Mouse (Mus musculus): ENCODE results near the gene Csad. TPM values are rescaled to one million over a fixed set of nuclear protein-coding genes. Genes with fewer than 3 reads are reported as not detected.

The Csad gene
- polyA plus RNA-seq, 1 experiment: 241 TPM

- no peak for DNase-seq (ENCODE audit: low read depth)
Observed at GRCm38 (mm10) chr15:102202971-102203834, 1.3 kb downstream of the Csad start, which contains the start of gene Zfp740. Gene Zfp740 (plus strand): TSS chr15:102203249.

- DNase-seq (ENCODE audit: low read depth): no peak
Observed at GRCm38 (mm10) chr15:102198841-102199240, 5.7 kb downstream of the Csad start.

DNA sequence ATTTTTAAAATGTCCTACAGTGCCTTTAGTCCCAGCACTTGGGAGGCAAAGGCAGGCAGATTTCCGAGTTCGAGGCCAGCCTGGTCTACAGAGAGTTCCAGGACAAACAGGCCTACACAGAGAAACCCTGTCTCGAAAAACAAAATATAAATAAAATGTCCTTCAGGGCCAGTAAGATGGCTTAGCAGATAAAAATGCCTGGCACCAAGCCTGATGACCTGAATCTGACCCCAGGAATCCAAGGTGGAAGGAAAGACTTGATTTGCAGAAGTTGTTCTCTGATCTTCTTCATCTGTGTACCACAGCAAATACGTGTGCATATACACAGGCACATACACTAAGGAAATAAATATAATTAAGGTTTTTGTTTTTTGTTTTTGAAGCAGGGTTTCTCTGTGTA, 9.2 kb downstream of the Csad start:
- no peak for DNase-seq (ENCODE audit: low read depth)

DNA sequence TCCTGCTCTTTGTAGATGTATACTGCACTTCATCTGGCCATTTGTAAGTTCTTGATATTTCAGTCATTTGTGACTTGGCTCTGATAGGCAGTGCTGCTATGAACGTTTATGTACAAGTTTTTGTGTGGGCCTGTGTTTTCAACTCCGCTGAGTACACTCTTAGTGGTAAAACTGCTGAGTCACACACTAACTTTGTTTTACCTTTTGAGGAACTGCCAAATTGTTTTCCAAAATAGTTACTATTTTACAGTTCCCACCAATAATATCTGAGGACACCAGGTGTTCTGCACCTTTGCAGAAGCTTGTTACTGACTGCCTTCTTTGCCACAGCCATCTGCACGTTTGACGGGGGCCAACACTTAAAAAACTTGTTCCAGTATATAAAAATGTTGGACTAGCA, 10.1 kb downstream of the Csad start:
- DNase-seq (ENCODE audit: low read depth): no peak

- no peak for DNase-seq (ENCODE audit: low read depth)
Observed at GRCm38 (mm10) chr15:102193652-102194051, 10.9 kb downstream of the Csad start.

GRCm38 (mm10) chr15:102192820-102193386, 11.6 kb downstream of the Csad start:
- no peak for DNase-seq (ENCODE audit: low read depth)

DNA sequence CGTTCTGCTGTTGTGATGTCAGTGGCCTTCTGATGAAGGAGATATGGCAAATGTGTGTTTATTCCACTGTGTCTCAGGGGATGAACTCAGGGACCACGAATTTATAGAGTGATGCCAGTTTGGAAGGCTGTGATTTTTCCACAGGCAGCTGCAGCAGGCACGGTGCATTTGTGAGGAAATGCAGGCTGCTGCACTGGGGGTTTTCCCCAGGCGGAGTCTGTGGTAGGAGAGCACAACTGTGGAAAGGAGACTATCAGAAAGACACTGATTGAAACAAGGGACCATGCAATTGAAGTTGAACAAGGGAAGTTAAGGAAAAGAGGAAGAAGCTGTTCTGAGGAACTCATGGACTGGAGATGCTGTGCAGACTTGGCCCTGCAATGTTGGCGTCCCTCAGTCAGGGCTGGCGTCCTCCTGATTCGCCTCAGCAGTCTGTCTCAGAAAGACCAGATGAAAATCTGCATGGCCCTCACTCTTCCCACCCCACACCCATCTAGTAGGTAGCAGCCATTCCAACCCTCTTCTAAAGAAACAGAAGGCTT, 12.2 kb downstream of the Csad start:
- DNase-seq (ENCODE audit: low read depth): no peak

DNA sequence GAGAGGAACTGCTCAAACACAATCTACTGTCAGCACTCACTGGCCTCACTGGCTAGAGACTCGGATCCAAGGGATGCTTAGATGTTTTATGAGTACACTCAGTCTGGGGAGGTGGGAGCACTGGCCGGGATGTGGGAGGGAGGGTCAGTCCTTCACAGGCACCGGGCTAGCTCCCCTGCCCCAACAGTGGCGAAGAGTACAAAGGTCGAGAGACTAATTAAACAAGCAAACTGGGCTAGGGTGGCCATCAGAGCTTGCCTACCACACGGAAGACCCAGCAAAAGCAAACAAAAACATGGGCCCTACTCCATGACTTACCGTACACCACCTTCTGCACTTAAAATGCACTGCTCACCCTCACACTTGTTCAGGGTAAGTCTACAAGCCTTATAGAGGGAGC, 12.8 kb downstream of the Csad start:
- DNase-seq (ENCODE audit: low read depth): no peak

- DNase-seq (ENCODE audit: low read depth): no peak
Observed at GRCm38 (mm10) chr15:102188883-102189282, 15.6 kb downstream of the Csad start.

DNA sequence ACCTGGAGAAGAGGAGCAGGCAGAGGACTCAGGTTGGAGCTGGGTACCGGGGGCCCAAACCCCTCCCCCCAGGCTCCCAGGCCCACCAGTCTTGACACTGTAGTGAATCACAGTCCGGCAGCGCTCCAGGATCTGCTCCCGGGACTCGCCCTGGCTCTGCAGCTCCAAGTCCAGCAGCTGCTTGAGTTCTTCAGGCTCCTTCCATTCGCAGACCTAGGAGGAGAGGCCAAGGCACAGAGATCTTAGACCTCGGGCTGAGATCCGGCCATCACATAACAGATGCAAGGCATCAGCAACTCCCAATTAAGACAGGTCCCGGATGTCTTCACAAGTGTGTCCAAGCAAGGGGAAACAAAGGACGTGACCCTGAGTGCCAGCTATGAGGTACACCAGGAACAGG, 16.4 kb downstream of the Csad start:
- DNase-seq (ENCODE audit: low read depth): no peak

- no peak for DNase-seq (ENCODE audit: low read depth)
Observed at GRCm38 (mm10) chr15:102186239-102186638, 18.3 kb downstream of the Csad start.

- no peak for DNase-seq (ENCODE audit: low read depth)
Observed at GRCm38 (mm10) chr15:102183076-102183475, 21.4 kb downstream of the Csad start.

DNA sequence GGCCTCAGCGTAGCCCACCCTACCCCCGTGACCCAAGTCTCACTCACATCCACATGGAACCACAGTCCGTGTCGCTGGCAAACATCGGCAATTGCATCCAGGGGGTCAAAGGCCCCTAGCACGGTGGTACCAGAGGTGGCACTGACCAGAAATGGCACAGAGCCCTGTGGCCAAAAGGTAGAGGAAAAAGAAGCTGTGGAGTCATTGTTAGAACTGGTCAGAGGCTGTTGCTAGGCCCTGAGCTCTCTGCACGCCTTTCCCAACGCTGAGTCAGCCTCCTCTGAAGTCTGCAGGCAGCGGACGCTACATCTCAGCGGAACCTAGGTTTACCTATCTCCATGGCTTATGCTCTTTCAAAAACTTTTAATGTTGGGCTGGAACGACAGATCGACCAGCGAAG, 24.6 kb downstream of the Csad start:
- no peak for DNase-seq (ENCODE audit: low read depth)

- no peak for DNase-seq (ENCODE audit: low read depth)
Observed at GRCm38 (mm10) chr15:102179106-102179505, 25.4 kb downstream of the Csad start.

- DNase-seq (ENCODE audit: low read depth): no peak
Observed at GRCm38 (mm10) chr15:102178279-102178678, 26.2 kb downstream of the Csad start.

DNA sequence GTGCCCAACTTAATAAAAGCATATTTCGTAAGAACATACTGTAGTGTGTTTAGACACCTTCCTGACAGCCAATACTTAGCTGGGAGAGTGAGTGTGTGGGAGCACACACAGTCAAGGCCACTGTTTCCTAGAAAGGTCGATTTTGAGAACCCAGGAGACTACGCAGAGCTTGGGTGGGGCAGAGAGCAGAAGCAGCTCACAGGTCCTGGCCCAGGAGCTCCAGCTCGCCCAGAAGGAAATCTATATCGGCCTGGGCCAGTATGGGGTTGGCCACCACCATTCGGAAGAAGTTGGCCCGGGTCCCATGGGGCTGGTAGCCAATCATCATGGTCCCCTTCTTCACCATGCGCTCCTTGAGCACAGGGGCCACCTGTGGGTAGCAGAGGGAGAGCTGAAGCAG, 27.1 kb downstream of the Csad start:
- DNase-seq (ENCODE audit: low read depth): no peak

GRCm38 (mm10) chr15:102176571-102177316, 27.8 kb downstream of the Csad start:
- DNase-seq (ENCODE audit: low read depth): no peak

DNA sequence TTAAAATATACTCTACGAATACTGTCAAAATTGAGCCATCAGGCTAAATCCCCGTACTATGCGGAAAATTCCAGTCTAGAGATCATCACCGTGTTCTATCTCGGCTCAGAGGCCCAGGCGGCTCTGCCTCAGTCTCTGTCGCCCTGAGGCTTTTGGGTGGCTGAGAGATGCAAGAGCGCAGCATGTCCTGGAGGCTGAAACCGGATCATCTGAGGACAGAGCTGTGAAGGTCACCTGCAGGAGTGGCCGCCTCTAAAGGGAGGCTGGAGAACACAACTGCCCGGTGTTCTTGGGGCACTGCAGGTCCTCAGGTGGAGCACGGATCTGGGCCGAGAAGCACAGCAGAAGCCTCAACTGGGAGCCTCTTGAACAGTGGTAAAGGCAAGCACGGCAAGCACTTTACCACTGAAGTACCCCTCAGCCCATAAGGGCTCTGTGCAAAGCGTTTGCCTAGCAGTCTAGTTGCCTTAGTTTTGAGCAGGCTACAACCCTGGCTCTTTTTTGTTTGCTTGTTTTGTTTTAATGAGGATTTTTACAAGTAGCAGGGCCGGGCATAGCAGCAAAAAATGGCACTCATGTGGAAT, 28.7 kb downstream of the Csad start:
- DNase-seq (ENCODE audit: low read depth): no peak

DNA sequence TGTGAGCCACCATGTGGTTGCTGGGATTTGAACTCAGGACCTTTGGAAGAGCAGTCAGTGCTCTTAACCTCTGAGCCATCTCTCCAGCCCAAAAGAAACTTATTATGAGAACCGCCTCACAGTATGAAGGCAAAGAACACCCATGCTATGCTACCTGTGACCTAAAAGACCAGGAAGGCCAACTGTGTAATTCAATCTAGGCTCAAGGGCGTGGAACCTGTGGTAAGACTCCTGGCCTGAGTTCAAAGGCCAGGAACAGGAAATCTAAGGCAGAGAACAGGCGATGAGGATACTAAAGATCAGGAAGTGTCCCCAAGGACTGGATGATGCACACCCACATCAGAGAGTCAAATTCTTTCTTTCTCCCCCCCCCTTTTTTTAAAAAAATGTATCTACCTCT, 30.9 kb downstream of the Csad start:
- peak; percentile 62 for DNase-seq (ENCODE audit: low read depth)

GRCm38 (mm10) chr15:102169064-102169463, 35.5 kb downstream of the Csad start:
- DNase-seq (ENCODE audit: low read depth): no peak

- DNase-seq (ENCODE audit: low read depth): no peak
Observed at GRCm38 (mm10) chr15:102167620-102168021, 36.9 kb downstream of the Csad start.

Data from gonadal fat pad, adult 2 months (tissue).